Mouse (Mus musculus) frontal cortex, postnatal 14 days (tissue): ENCODE measurements around the gene Wdr17.

Experiments used
- DNase-seq, 2 experiments: peaks; one replicate each; pipeline ENCODE4 v3.0.0; 2022; ENCODE audit warnings: low spot score in 2 of 2

Wdr17 gene

GRCm38 (mm10) chr8:54600671-54601251 lies 286.2 kb downstream of the Wdr17 start, which contains the start of gene Spata4:
TSS of gene Spata4 (plus strand) at chr8:54600781.
- peak in 1 of 2 experiments; percentile 27 for DNase-seq

DNA sequence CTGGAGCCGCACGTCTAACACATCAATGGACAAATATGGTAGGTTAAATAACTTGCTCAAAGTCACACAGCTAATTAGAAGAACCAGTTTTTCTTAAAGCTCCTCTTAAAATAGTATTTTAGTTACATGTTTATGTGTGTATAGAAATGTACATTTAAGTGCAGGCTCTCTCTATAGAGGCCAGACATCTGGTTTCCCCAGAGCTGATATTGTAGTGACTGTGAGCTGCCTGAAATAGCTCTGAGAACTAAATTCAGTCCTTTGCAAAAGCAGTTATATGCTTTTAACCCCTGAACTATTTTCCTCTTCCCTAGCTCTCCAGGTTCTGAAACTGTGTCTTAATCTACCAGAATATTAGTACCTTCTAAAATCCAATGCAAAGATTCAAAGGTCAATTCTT lies 289.6 kb downstream of the Wdr17 start:
- no peak for DNase-seq

DNA sequence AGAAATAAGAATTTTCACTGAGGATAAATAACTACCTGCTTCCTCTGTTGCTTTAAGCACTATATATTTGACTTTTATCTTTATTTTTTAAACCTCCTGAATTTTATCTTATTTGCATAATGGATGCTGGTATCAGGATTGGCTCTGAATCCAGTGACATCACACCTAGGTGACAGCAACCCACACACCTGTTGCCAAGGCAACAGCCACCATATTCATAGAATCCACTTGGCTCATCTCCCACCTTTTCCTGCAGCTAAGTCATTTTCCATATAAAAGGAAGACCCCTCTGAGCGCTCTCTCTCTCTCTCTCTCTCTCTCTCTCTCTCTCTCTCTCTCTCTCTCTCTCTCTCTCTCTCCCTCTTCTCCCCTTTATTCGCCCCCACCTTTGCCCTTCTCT lies 290.0 kb downstream of the Wdr17 start:
- DNase-seq, result peak in 1 of 2 experiments; percentile 32

GRCm38 (mm10) chr8:54596051-54596450 lies 290.9 kb downstream of the Wdr17 start:
- no peak for DNase-seq

GRCm38 (mm10) chr8:54594634-54595033 lies 292.4 kb downstream of the Wdr17 start:
- DNase-seq, result no peak

DNA sequence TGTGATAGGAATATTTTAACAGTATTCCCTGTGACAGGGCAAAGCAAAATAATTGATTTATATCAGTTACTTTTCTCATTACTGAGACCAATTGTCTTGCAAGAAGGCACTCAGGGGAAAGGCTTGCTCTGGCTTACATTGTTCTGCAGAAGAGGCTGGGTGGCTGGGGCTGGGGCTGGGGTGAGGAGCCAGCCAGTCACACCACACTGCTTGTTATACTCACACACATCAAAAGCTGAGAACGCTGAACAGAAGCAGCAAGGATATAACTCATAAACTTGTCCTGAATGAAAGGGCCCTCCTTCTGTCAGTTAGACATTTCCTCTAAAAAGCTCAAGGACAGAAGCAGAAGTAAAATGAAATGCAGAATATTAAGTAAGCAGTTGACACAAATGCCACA lies 304.1 kb downstream of the Wdr17 start:
- no peak for DNase-seq

DNA sequence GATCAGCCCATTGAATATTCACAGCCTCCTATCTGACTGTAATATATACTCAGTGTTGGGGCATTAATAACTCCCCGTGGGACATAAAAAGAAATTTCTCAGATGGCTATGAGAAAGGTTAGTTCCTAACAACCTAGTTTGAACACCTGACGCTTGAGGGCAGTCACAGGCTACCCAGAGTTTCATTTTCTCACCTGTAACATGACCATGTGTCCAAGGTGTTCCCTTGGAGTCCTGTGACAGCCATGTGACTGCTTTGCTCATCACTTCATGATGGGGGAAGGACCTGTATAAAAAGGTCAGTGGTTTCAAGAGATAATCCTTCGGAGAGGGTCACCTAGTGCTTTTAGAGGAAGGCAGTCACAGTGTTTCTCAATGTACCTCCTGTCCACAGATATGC lies 305.5 kb downstream of the Wdr17 start:
- DNase-seq, result no peak
